Mouse (Mus musculus) thymus, adult 2 months (tissue): ENCODE results near the gene Tspyl3.
"Not testable (repeated sequence)": the region's sequence is repeated elsewhere in the genome, so short reads cannot be mapped to it uniquely, and the experiment has no call there.

Source experiments
- CTCF ChIP-seq: fragments of 200-500 bp; IDR thresholded peaks from 2 replicates; pipeline ENCODE4 v1.5.1; 2012; ENCODE audit warnings: mild to moderate bottlenecking, control low read depth, low read length, moderate library complexity, borderline replicate concordance; ENCODE audit not compliant: control insufficient read depth, poor library complexity, insufficient read depth; ENCODE audit errors: extremely low read depth
- POLR2A ChIP-seq: fragments of 200-500 bp; IDR thresholded peaks from 2 replicates; pipeline ENCODE4 v1.6.1; 2012; ENCODE audit warnings: mild to moderate bottlenecking, low read length, control low read depth, moderate library complexity; ENCODE audit not compliant: control insufficient read depth, poor library complexity, insufficient read depth; ENCODE audit errors: extremely low read depth

DNA sequence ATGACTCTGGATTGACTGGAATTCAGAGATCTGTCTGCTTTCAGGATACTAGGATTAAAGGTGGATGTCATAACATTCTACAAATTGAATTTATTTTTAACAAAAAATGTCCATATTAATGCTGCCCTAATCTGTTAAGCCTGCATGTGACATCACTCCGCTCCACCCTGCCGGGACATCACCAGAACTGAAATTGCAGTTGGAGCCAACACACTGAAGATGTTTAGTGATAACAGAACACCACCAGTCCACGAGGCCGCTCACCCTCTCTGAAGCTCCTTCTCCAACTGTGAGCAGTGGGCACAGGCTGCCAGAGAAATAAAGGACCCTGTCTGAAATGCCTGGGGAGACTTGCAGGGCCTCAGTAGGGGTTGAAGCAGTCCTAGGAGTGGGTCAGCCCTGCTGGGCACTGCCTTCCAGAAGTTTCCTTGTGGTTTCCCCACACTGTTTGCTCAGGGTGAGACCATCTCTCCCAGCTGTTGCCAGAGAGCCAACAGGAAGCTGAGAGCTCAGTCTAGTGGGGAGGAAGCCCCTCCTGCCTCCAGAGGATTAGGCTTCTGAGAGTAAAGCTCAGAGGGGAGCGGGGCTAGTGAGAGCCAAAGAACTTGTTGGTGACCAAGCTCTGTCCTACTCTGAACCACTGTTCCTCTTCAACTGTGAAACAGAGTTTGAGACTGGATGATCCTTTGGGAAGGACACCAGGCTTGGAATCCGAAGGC is 49.1 kb upstream of the Tspyl3 start:
- not testable (repeated sequence) for TF ChIP-seq POLR2A, CTCF
